Mouse (Mus musculus) lung, postnatal 0 days (tissue): Measurements from ENCODE around the gene Hhat.

Source experiments
- CTCF ChIP-seq: IDR thresholded peaks from 2 replicates; pipeline ENCODE4 v1.5.1; 2016; ENCODE audit warnings: antibody characterized with exemption, mild to moderate bottlenecking
- EP300 ChIP-seq: IDR thresholded peaks from 2 replicates; pipeline ENCODE4 v1.6.1; 2016; ENCODE audit warnings: antibody characterized with exemption, mild to moderate bottlenecking, control low read depth

DNA sequence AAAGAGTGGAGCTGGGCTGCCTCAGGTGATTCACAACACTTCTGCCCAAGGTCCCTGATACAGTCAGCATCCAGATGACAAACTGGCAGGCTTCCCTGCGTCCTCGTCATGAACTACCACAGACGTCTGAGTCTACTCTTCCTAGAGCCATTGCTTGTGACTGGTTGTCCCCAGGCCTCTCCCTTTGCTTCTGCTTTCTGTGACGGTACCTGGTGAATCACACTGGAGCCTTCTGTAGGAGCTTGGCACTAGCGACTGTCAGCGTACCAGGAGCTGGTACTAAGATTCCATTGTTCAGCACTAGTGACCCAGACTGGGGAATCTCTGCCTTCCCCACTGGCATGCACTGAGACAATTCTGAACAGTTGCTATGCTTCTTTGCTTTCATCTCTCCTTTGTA lies 297.9 kb downstream of the Hhat start:
- TF ChIP-seq CTCF: no peak
- TF ChIP-seq EP300: no peak
